41 mouse cellular contexts compared by ENCODE assay signal in genomic region chr13:21244089-21244488, GRCm38 (mm10). TPM values are rescaled to one million over a fixed set of nuclear protein-coding genes. Genes with fewer than 3 reads are reported as not detected.
DNase-seq lines count a peak whose midpoint lies in the region; ATAC-seq and TF ChIP-seq lines count a peak whose summit lies in the region.
"Had no signal": no experiment of that assay in that cellular context is flagged by ENCODE, and none has a peak within 500 bp of the region (broad histone marks: within the 10 kb centered on the region; RNA-seq: fewer than 3 reads in every experiment).

No protein-coding gene starts in this region.

- no peak for DNase-seq in heart, embryonic 10.5 days (ENCODE audit: low spot score)
- no peak for DNase-seq in heart, postnatal 14 days
- no peak for DNase-seq in liver
- DNase-seq in stomach, postnatal 0 days (ENCODE audit: low spot score): no peak
- DNase-seq in adrenal gland, adult 8-10 months: no peak
- DNase-seq: adrenal gland, postnatal 10 days; cerebellum, adult 11 months; cerebellum, adult 9-10 months; cerebellum, postnatal 36 days; kidney, adult 8-10 months; kidney, postnatal 4 days; left cerebral cortex, postnatal 4 days; lung, postnatal 36 days; midbrain, embryonic 14.5 days; retina, postnatal 1 day; right cerebral cortex, postnatal 25 days; spleen, adult 18-20 months; thymus, adult 18-20 months; thymus, postnatal 25 days had no signal

- H3K27me3 ChIP-seq in heart, embryonic 10.5 days (ENCODE audit: insufficient read depth, poor library complexity, severe bottlenecking): peaks cover 15% of the 10 kb centered on the region
- peaks cover 17% of the 10 kb centered on the region for H3K27me3 ChIP-seq in liver, embryonic 12.5 days (replicated peaks)
- no peaks in the 10 kb centered on the region for H3K27me3 ChIP-seq in intestine, postnatal 0 days (replicated peaks; ENCODE audit: control insufficient read depth, insufficient read depth, low read length)
- no peaks in the 10 kb centered on the region for H3K27me3 ChIP-seq in stomach, postnatal 0 days (ENCODE audit: control insufficient read depth, insufficient read depth, low read length)

- ATAC-seq in liver, embryonic 12.5 days: no peak
- peak; percentile 62 for ATAC-seq in intestine, postnatal 0 days
- peak; percentile 71; the same call in 1 of the 2 replicates for ATAC-seq in stomach, postnatal 0 days (ENCODE audit: low FRiP score, low TSS enrichment)
- ATAC-seq in megakaryocyte-erythroid progenitor cell, adult 5-6 weeks (replicated peaks; ENCODE audit: low FRiP score, low TSS enrichment, poor library complexity, severe bottlenecking): no peak
- ATAC-seq: forebrain, embryonic 16.5 days had no signal

- TF ChIP-seq EP300 in stomach, postnatal 0 days (optimal IDR thresholded peaks at IDR 0.05): no peak

- H3K36me3 ChIP-seq in heart, embryonic 10.5 days: no peaks in the 10 kb centered on the region
- H3K36me3 ChIP-seq in liver, embryonic 12.5 days: no peaks in the 10 kb centered on the region
- no peaks in the 10 kb centered on the region for H3K36me3 ChIP-seq in intestine, postnatal 0 days (ENCODE audit: control insufficient read depth, insufficient read depth)
- H3K36me3 ChIP-seq in stomach, postnatal 0 days (ENCODE audit: control insufficient read depth, insufficient read depth, low read length): no peaks in the 10 kb centered on the region
- H3K36me3 ChIP-seq: heart, embryonic 12.5 days; lung, embryonic 15.5 days; neural tube, embryonic 15.5 days had no signal

- no peak overlapping the region for H3K27ac ChIP-seq in heart, embryonic 10.5 days
- H3K27ac ChIP-seq in liver, embryonic 12.5 days: no peak overlapping the region
- no peak overlapping the region for H3K27ac ChIP-seq in intestine, postnatal 0 days (ENCODE audit: low read depth, low read length)
- H3K27ac ChIP-seq in stomach, postnatal 0 days (replicated peaks): no peak overlapping the region
- H3K27ac ChIP-seq: hindbrain, embryonic 14.5 days; kidney, postnatal 0 days; lung, embryonic 15.5 days; neural tube, embryonic 15.5 days had no signal

- intact Hi-C loops in heart, postnatal 14 days (cut with DNase I): no loop called here

- 80% methylated on average over 5 of the region's 5 CpGs for WGBS in heart, embryonic 10.5 days
- WGBS in liver, embryonic 12.5 days (ENCODE audit: insufficient replicate concordance): 64% methylated on average over 5 of the region's 5 CpGs
- WGBS in intestine, postnatal 0 days: 44% methylated on average over 5 of the region's 5 CpGs
- 74% methylated on average over 5 of the region's 5 CpGs for whole genome bisulfite sequencing in stomach, postnatal 0 days

- H3K4me1 ChIP-seq in heart, embryonic 10.5 days: peaks cover 8% of the 10 kb centered on the region; the same call in 1 of the 2 replicates
- peaks cover 43% of the 10 kb centered on the region for H3K4me1 ChIP-seq in liver, embryonic 12.5 days
- 0 out of 2 replicates have a peak, but pooled peaks cover 4% of the 10 kb centered on the region for H3K4me1 ChIP-seq in intestine, postnatal 0 days (replicated peaks; ENCODE audit: control insufficient read depth, insufficient read depth, low read length)
- H3K4me1 ChIP-seq in stomach, postnatal 0 days (replicated peaks; ENCODE audit: control insufficient read depth, insufficient read depth): no peaks in the 10 kb centered on the region
- H3K4me1 ChIP-seq: neural tube, embryonic 15.5 days had no signal

- H3K9ac ChIP-seq in liver, embryonic 12.5 days: no peak overlapping the region
- H3K9ac ChIP-seq in intestine, postnatal 0 days (ENCODE audit: low read depth, low read length): no peak overlapping the region
- no peak overlapping the region for H3K9ac ChIP-seq in stomach, postnatal 0 days (ENCODE audit: low read length)
- H3K9ac ChIP-seq: heart, embryonic 12.5 days; hindbrain, embryonic 14.5 days; lung, embryonic 15.5 days; neural tube, embryonic 15.5 days had no signal

- H3K4me3 ChIP-seq in heart, embryonic 10.5 days: 0 out of 2 replicates have a peak overlapping the region, but pooled peaks have one; percentile 62
- no peak overlapping the region for H3K4me3 ChIP-seq in liver, embryonic 12.5 days
- no peak overlapping the region for H3K4me3 ChIP-seq in intestine, postnatal 0 days (ENCODE audit: low read depth, low read length)
- no peak overlapping the region for H3K4me3 ChIP-seq in stomach, postnatal 0 days (ENCODE audit: low read depth, low read length)
- H3K4me3 ChIP-seq: neural tube, embryonic 15.5 days had no signal

- no peaks in the 10 kb centered on the region for H3K9me3 ChIP-seq in heart, embryonic 10.5 days
- H3K9me3 ChIP-seq in liver, embryonic 12.5 days (replicated peaks): no peaks in the 10 kb centered on the region
- H3K9me3 ChIP-seq in intestine, postnatal 0 days (ENCODE audit: control insufficient read depth): no peaks in the 10 kb centered on the region
- H3K9me3 ChIP-seq in stomach, postnatal 0 days (ENCODE audit: control insufficient read depth, low read length): no peaks in the 10 kb centered on the region
- H3K9me3 ChIP-seq: heart, embryonic 12.5 days; lung, embryonic 15.5 days; neural tube, embryonic 15.5 days had no signal

- no peak for TF ChIP-seq CTCF in intestine, postnatal 0 days (IDR thresholded peaks at IDR 0.05; ENCODE audit: low read depth)
- TF ChIP-seq CTCF in stomach, postnatal 0 days (IDR thresholded peaks at IDR 0.05; ENCODE audit: low read depth): no peak

- H3K4me2 ChIP-seq in liver, embryonic 12.5 days: peak overlapping the region; percentile 77; the same call in 1 of the 2 replicates
- peak overlapping the region; percentile 46; the same call in 1 of the 2 replicates for H3K4me2 ChIP-seq in intestine, postnatal 0 days (replicated peaks; ENCODE audit: low read depth)
- H3K4me2 ChIP-seq in stomach, postnatal 0 days (replicated peaks; ENCODE audit: low read depth): no peak overlapping the region
- H3K4me2 ChIP-seq: hindbrain, embryonic 14.5 days had no signal

RNA-seq across cellular contexts. Expression of gene Gpx5, which starts 48.4 kb away (rescaled TPM):
- not detected in 2 replicates for polyA plus RNA-seq in heart, embryonic 10.5 days (2016; fragmentation: Nextera tagmentation; extraction: Ambion mirVana)
- not detected for total RNA-seq in heart, postnatal 14 days (2021)
- not detected in 2 replicates for polyA plus RNA-seq in liver, embryonic 12.5 days (2016; fragmentation: Nextera tagmentation; extraction: Ambion mirVana)
- not detected in 2 replicates for polyA plus RNA-seq in intestine, postnatal 0 days (2015; fragmentation: Nextera tagmentation; extraction: Ambion mirVana)
- 0.06 TPM in 1 of 2 replicates, not detected in the other for polyA plus RNA-seq in stomach, postnatal 0 days (2015; fragmentation: Nextera tagmentation; extraction: Ambion mirVana)
- total RNA-seq in megakaryocyte-erythroid progenitor cell, adult 5-6 weeks (2014; fragmentation: Nextera tagmentation): not detected in 2 replicates
- total RNA-seq in megakaryocyte-erythroid progenitor cell, adult 5-6 weeks (2017): not detected in 2 replicates
- total RNA-seq in adrenal gland, adult 8-10 months (2022): not detected
- total RNA-seq: adrenal gland, postnatal 10 days; ES-E14; gastrocnemius, adult 8-10 months; gastrocnemius, postnatal 4 days; hematopoietic stem cell, adult 5-6 weeks; layer of hippocampus, adult 8-10 months; layer of hippocampus, postnatal 25 days; left cerebral cortex, postnatal 4 days; liver, adult 2 months; megakaryocyte, adult 5-6 weeks had no signal
- polyA plus RNA-seq: embryonic facial prominence, embryonic 14.5 days; erythroblast, embryonic 14.5 days; forebrain, embryonic 11.5 days; forebrain, embryonic 16.5 days; heart, embryonic 12.5 days; heart, postnatal 0 days; hindbrain, embryonic 14.5 days; kidney, postnatal 0 days; liver, adult 2 months; lung, embryonic 15.5 days; midbrain, embryonic 14.5 days; neural tube, embryonic 15.5 days; stomach, embryonic 16.5 days had no signal

Comparison
In these comparisons a context has a peak if more than half of its experiments do, and no peak if none do; other contexts are left out.
1. ATAC-seq: peak in intestine, postnatal 0 days (single experiment) and stomach, postnatal 0 days (single experiment); none in liver, embryonic 12.5 days (single experiment) and megakaryocyte-erythroid progenitor cell, adult 5-6 weeks (single experiment).